ENCODE assay signal across 9 mouse cellular contexts in genomic region chr11:69416509-69416908, GRCm38 (mm10). TPM values are rescaled to one million over a fixed set of nuclear protein-coding genes. Genes with fewer than 3 reads are reported as not detected.
DNase-seq lines count a peak whose midpoint lies in the region; ATAC-seq and TF ChIP-seq lines count a peak whose summit lies in the region.
"Had no signal": no experiment of that assay in that cellular context is flagged by ENCODE, and none has a peak within 500 bp of the region (broad histone marks: within the 10 kb centered on the region; RNA-seq: fewer than 3 reads in every experiment).

No protein-coding gene starts in this region.

- intact Hi-C loops in heart, postnatal 36 days (cut with DNase I) = loop anchor here (5.0 to 10.0 kb wide), 4 partner anchors 304 to 818 kb away; partner anchors contain the start of genes 0610010K14Rik, Gabarap, Gm21988 and Per1

- no peak for TF ChIP-seq EP300 in ES-Bruce4 (IDR thresholded peaks at IDR 0.05; ENCODE audit: insufficient read depth, low read depth, low read length)

- peak overlapping the region; percentile 98 for H3K9ac ChIP-seq in heart, embryonic 13.5 days
- H3K9ac ChIP-seq in ES-Bruce4 (ENCODE audit: low read depth, poor library complexity, severe bottlenecking) = peak overlapping the region; percentile 80
- H3K9ac ChIP-seq in forebrain, postnatal 0 days = peak overlapping the region; percentile 65

- H3K9me3 ChIP-seq in heart, embryonic 13.5 days = no peaks in the 10 kb centered on the region
- no peaks in the 10 kb centered on the region for H3K9me3 ChIP-seq in ES-Bruce4 (replicated peaks; ENCODE audit: control insufficient read depth, insufficient read depth, low read length, poor library complexity, severe bottlenecking)
- no peaks in the 10 kb centered on the region for H3K9me3 ChIP-seq in forebrain, postnatal 0 days (ENCODE audit: low read length)
- no peaks in the 10 kb centered on the region for H3K9me3 ChIP-seq in midbrain, embryonic 10.5 days (replicated peaks)

- peaks cover 12% of the 10 kb centered on the region for H3K27me3 ChIP-seq in heart, embryonic 13.5 days (replicated peaks)
- H3K27me3 ChIP-seq in ES-Bruce4 (ENCODE audit: control insufficient read depth, insufficient read depth, low read length, poor library complexity, severe bottlenecking) = no peaks in the 10 kb centered on the region
- peaks cover 11% of the 10 kb centered on the region; the same call in 1 of the 2 replicates for H3K27me3 ChIP-seq in forebrain, postnatal 0 days (ENCODE audit: insufficient read depth, low read length)
- H3K27me3 ChIP-seq in midbrain, embryonic 10.5 days (ENCODE audit: low read depth, poor library complexity, severe bottlenecking) = peaks cover 16% of the 10 kb centered on the region

- peak overlapping the region; percentile 99 for H3K27ac ChIP-seq in heart, embryonic 13.5 days (replicated peaks)
- H3K27ac ChIP-seq in ES-Bruce4 (ENCODE audit: insufficient read depth, low read length) = no peak overlapping the region
- H3K27ac ChIP-seq in forebrain, postnatal 0 days (ENCODE audit: low read depth, low read length) = peak overlapping the region; percentile 99
- H3K27ac ChIP-seq in midbrain, embryonic 10.5 days (replicated peaks) = peak overlapping the region; percentile 99

- H3K4me1 ChIP-seq in heart, embryonic 13.5 days = peaks cover 86% of the 10 kb centered on the region
- H3K4me1 ChIP-seq in ES-Bruce4 (ENCODE audit: control insufficient read depth, insufficient read depth, low read length) = peaks cover 15% of the 10 kb centered on the region
- peaks cover 48% of the 10 kb centered on the region for H3K4me1 ChIP-seq in forebrain, postnatal 0 days (ENCODE audit: insufficient read depth)
- H3K4me1 ChIP-seq in midbrain, embryonic 10.5 days = peaks cover 99% of the 10 kb centered on the region

- peak overlapping the region; percentile 85 for H3K4me3 ChIP-seq in heart, embryonic 13.5 days
- H3K4me3 ChIP-seq in ES-Bruce4 (ENCODE audit: low read depth, low read length) = no peak overlapping the region
- peak overlapping the region; percentile 71 for H3K4me3 ChIP-seq in forebrain, postnatal 0 days (ENCODE audit: low read depth, low read length)
- peak overlapping the region; percentile 93 for H3K4me3 ChIP-seq in midbrain, embryonic 10.5 days

- H3K36me3 ChIP-seq in heart, embryonic 13.5 days = peaks cover 11% of the 10 kb centered on the region
- no peaks in the 10 kb centered on the region for H3K36me3 ChIP-seq in ES-Bruce4 (ENCODE audit: control insufficient read depth, insufficient read depth, low read length, poor library complexity, severe bottlenecking)
- H3K36me3 ChIP-seq in forebrain, postnatal 0 days (ENCODE audit: insufficient read depth) = peaks cover 11% of the 10 kb centered on the region
- H3K36me3 ChIP-seq in midbrain, embryonic 10.5 days = peaks cover 15% of the 10 kb centered on the region

- H3K4me2 ChIP-seq in heart, embryonic 13.5 days = peak overlapping the region; percentile 99
- H3K4me2 ChIP-seq in forebrain, postnatal 0 days (ENCODE audit: low read depth) = peak overlapping the region; percentile 98

- 2% methylated on average over 4 of the region's 4 CpGs for WGBS in heart, embryonic 13.5 days
- 0% methylated on average over 4 of the region's 4 CpGs for WGBS in forebrain, postnatal 0 days
- 1% methylated on average over 4 of the region's 4 CpGs for WGBS in midbrain, embryonic 10.5 days

- no peak for TF ChIP-seq POLR2A in ES-Bruce4 (IDR thresholded peaks at IDR 0.05; ENCODE audit: insufficient read depth, low read length)

- no peak for ATAC-seq in heart, embryonic 13.5 days (ENCODE audit: extremely low read depth, insufficient number of reproducible peaks, low FRiP score, low TSS enrichment)
- no peak for ATAC-seq in forebrain, postnatal 0 days
- ATAC-seq: Patski had no signal

- DNase-seq in heart, postnatal 36 days = no peak
- no peak for DNase-seq in forebrain, postnatal 0 days
- no peak for DNase-seq in midbrain, embryonic 10.5 days (ENCODE audit: low spot score)
- no peak for DNase-seq in retina, postnatal 1 day
- DNase-seq in adrenal gland, postnatal 36 days = no peak
- no peak for DNase-seq in urinary bladder, postnatal 36 days (ENCODE audit: low spot score in 2 of 2)

- TF ChIP-seq CTCF in ES-Bruce4 (IDR thresholded peaks at IDR 0.05; ENCODE audit: low read depth, low read length) = no peak
- TF ChIP-seq CTCF in forebrain, postnatal 0 days (IDR thresholded peaks at IDR 0.05; ENCODE audit: low read depth) = no peak

RNA-seq across cellular contexts. Expression of gene Kdm6b, which starts 3.0 kb away (rescaled TPM):
- 20.9 and 21.6 TPM in 2 replicates for polyA plus RNA-seq in heart, embryonic 13.5 days (2015; fragmentation: Nextera tagmentation; extraction: Ambion mirVana)
- total RNA-seq in heart, postnatal 36 days (2021) = 10 to 100 TPM; 26.1 to 29.1 TPM
- polyA plus RNA-seq in ES-Bruce4 (2011; ENCODE audit: insufficient read depth, insufficient read length, low read depth, missing spikeins) = 23.3 and 28.4 TPM in 2 replicates
- 10.2 and 15.0 TPM in 2 replicates for total RNA-seq in forebrain, postnatal 0 days (2014; rRNA removed)
- polyA plus RNA-seq in forebrain, postnatal 0 days (2015; fragmentation: Nextera tagmentation; extraction: Ambion mirVana) = 18.1 and 30.2 TPM in 2 replicates
- polyA plus RNA-seq in midbrain, embryonic 10.5 days (2016; fragmentation: Nextera tagmentation; extraction: Ambion mirVana) = 31.8 and 37.1 TPM in 2 replicates
- total RNA-seq in adrenal gland, postnatal 36 days (2021) = 10 to 100 TPM; 31.8 to 48.0 TPM

RNA-seq across cellular contexts. Expression of gene Tmem88, which starts 18.5 kb away (rescaled TPM):
- 40.0 and 40.5 TPM in 2 replicates for polyA plus RNA-seq in heart, embryonic 13.5 days (2015; fragmentation: Nextera tagmentation; extraction: Ambion mirVana)
- 10 to 100 TPM; 23.3 to 29.6 TPM for total RNA-seq in heart, postnatal 36 days (2021)
- 15.7 and 16.6 TPM in 2 replicates for polyA plus RNA-seq in ES-Bruce4 (2011; ENCODE audit: insufficient read depth, insufficient read length, low read depth, missing spikeins)
- 2.0 and 2.4 TPM in 2 replicates for total RNA-seq in forebrain, postnatal 0 days (2014; rRNA removed)
- 6.8 and 7.7 TPM in 2 replicates for polyA plus RNA-seq in forebrain, postnatal 0 days (2015; fragmentation: Nextera tagmentation; extraction: Ambion mirVana)
- polyA plus RNA-seq in midbrain, embryonic 10.5 days (2016; fragmentation: Nextera tagmentation; extraction: Ambion mirVana) = 16.9 and 21.4 TPM in 2 replicates
- total RNA-seq in adrenal gland, postnatal 36 days (2021) = 10 to 100 TPM; 13.4 to 17.8 TPM

RNA-seq across cellular contexts. Expression of gene Cyb5d1, which starts 21.1 kb away (rescaled TPM):
- polyA plus RNA-seq in heart, embryonic 13.5 days (2015; fragmentation: Nextera tagmentation; extraction: Ambion mirVana) = 21.2 and 21.5 TPM in 2 replicates
- 10 to 100 TPM; 29.6 to 31.8 TPM for total RNA-seq in heart, postnatal 36 days (2021)
- polyA plus RNA-seq in ES-Bruce4 (2011; ENCODE audit: insufficient read depth, insufficient read length, low read depth, missing spikeins) = 21.1 and 21.5 TPM in 2 replicates
- total RNA-seq in forebrain, postnatal 0 days (2014; rRNA removed) = 21.1 and 28.9 TPM in 2 replicates
- polyA plus RNA-seq in forebrain, postnatal 0 days (2015; fragmentation: Nextera tagmentation; extraction: Ambion mirVana) = 17.0 and 24.2 TPM in 2 replicates
- polyA plus RNA-seq in midbrain, embryonic 10.5 days (2016; fragmentation: Nextera tagmentation; extraction: Ambion mirVana) = 50.4 and 57.3 TPM in 2 replicates
- total RNA-seq in adrenal gland, postnatal 36 days (2021) = 10 to 100 TPM; 49.0 to 50.9 TPM

RNA-seq across cellular contexts. Expression of gene Naa38, which starts 21.2 kb away (rescaled TPM):
- polyA plus RNA-seq in heart, embryonic 13.5 days (2015; fragmentation: Nextera tagmentation; extraction: Ambion mirVana) = 135 and 139 TPM in 2 replicates
- total RNA-seq in heart, postnatal 36 days (2021) = 100 to 1,000 TPM; 101 to 103 TPM
- polyA plus RNA-seq in ES-Bruce4 (2011; ENCODE audit: insufficient read depth, insufficient read length, low read depth, missing spikeins) = 77.9 and 94.0 TPM in 2 replicates
- 47.7 and 59.2 TPM in 2 replicates for total RNA-seq in forebrain, postnatal 0 days (2014; rRNA removed)
- 125 and 141 TPM in 2 replicates for polyA plus RNA-seq in forebrain, postnatal 0 days (2015; fragmentation: Nextera tagmentation; extraction: Ambion mirVana)
- polyA plus RNA-seq in midbrain, embryonic 10.5 days (2016; fragmentation: Nextera tagmentation; extraction: Ambion mirVana) = 145 and 146 TPM in 2 replicates
- total RNA-seq in adrenal gland, postnatal 36 days (2021) = 100 to 1,000 TPM; 132 to 158 TPM

RNA-seq across cellular contexts. Expression of gene Chd3, which starts 47.3 kb away (rescaled TPM):
- 18.0 and 18.8 TPM in 2 replicates for polyA plus RNA-seq in heart, embryonic 13.5 days (2015; fragmentation: Nextera tagmentation; extraction: Ambion mirVana)
- 10 to 100 TPM; 21.8 to 22.8 TPM for total RNA-seq in heart, postnatal 36 days (2021)
- polyA plus RNA-seq in ES-Bruce4 (2011; ENCODE audit: insufficient read depth, insufficient read length, low read depth, missing spikeins) = 21.9 and 25.7 TPM in 2 replicates
- 356 and 381 TPM in 2 replicates for total RNA-seq in forebrain, postnatal 0 days (2014; rRNA removed)
- 55.3 and 74.7 TPM in 2 replicates for polyA plus RNA-seq in forebrain, postnatal 0 days (2015; fragmentation: Nextera tagmentation; extraction: Ambion mirVana)
- polyA plus RNA-seq in midbrain, embryonic 10.5 days (2016; fragmentation: Nextera tagmentation; extraction: Ambion mirVana) = 41.7 and 50.6 TPM in 2 replicates
- 100 to 1,000 TPM in 1 of 2 experiments, 10 to 100 TPM in 1; 78.6 to 119 TPM for total RNA-seq in adrenal gland, postnatal 36 days (2021)
